ENCODE assay signal across 12 mouse cellular contexts in genomic region chr16:6091326-6092123, GRCm38 (mm10).
DNase-seq lines count a peak whose midpoint lies in the region; TF ChIP-seq lines count a peak whose summit lies in the region.
"Had no signal": no experiment of that assay in that cellular context is flagged by ENCODE, and none has a peak within 500 bp of the region (broad histone marks: within the 10 kb centered on the region; RNA-seq: fewer than 3 reads in every experiment).

No protein-coding gene starts in this region.

- H3K4me3 ChIP-seq in lung, adult 2 months (replicated peaks; ENCODE audit: extremely low read depth, low read depth, low read length), result no peak overlapping the region
- H3K4me3 ChIP-seq: forebrain, embryonic 15.5 days; heart, embryonic 12.5 days had no signal

- DNase-seq in cerebellum, adult 9-11 months, result peak; percentile 55
- no peak for DNase-seq in cerebellum, adult 11 months
- peak; percentile 31 for DNase-seq in heart, adult 11 months
- no peak for DNase-seq in heart, postnatal 14 days
- peak; percentile 29 for DNase-seq in Muller cell, postnatal 12 days (ENCODE audit: inconsistent ontology term)
- DNase-seq in lung, adult 2 months, result no peak
- DNase-seq: adrenal gland, postnatal 14 days; gastrocnemius, postnatal 14 days; heart, postnatal 36 days; kidney, adult 8-10 months had no signal

- no peak for TF ChIP-seq CTCF in lung, adult 2 months (IDR thresholded peaks at IDR 0.05; ENCODE audit: insufficient read depth, low read length)

- TF ChIP-seq POLR2A in lung, adult 2 months (IDR thresholded peaks at IDR 0.05; ENCODE audit: borderline replicate concordance, extremely low read depth, low read depth, low read length), result no peak

- H3K4me1 ChIP-seq in lung, adult 2 months (ENCODE audit: control insufficient read depth, insufficient read depth, low read length), result no peaks in the 10 kb centered on the region
- H3K4me1 ChIP-seq: forebrain, embryonic 15.5 days had no signal

- intact Hi-C loops in heart, postnatal 14 days (cut with DNase I), result no loop called here

- 69% methylated on average over 3 of the region's 3 CpGs for WGBS in lung, adult 2 months

Comparison
In these comparisons a context has a peak if more than half of its experiments do, and no peak if none do; other contexts are left out.
1. DNase-seq: peak in cerebellum, adult 9-11 months (single experiment), heart, adult 11 months (single experiment) and Muller cell, postnatal 12 days (single experiment); none in cerebellum, adult 11 months (single experiment), heart, postnatal 14 days (0 of 2) and lung, adult 2 months (single experiment).